Mouse (Mus musculus) liver, embryonic 16.5 days (tissue): ENCODE results near the gene Spocd1. TPM values are rescaled to one million over a fixed set of nuclear protein-coding genes. Genes with fewer than 3 reads are reported as not detected.

Experiments used
- ATAC-seq: fragments of 200-750 bp; cut with Nextera tagmentation; 2 replicates; pipeline ENCODE4 v1.8.0; 2017; ENCODE audit warnings: low read depth, mild to moderate bottlenecking, moderate number of reproducible peaks, moderate library complexity
- H3K27ac ChIP-seq: fragments of 300-500 bp; sonication (generic); 2 replicates; pipeline ENCODE4 v1.5.1; 2014; ENCODE audit warnings: mild to moderate bottlenecking, low read length
- H3K27me3 ChIP-seq: fragments of 300-500 bp; sonication (generic); 2 replicates; pipeline ENCODE4 v1.6.1; 2014; ENCODE audit warnings: low read depth, low read length, mixed read lengths; ENCODE audit not compliant: control insufficient read depth, insufficient read depth
- H3K36me3 ChIP-seq: fragments of 300-500 bp; sonication (generic); 2 replicates; pipeline ENCODE4 v1.6.1; 2014; ENCODE audit warnings: mild to moderate bottlenecking; ENCODE audit not compliant: control insufficient read depth, insufficient read depth
- H3K4me1 ChIP-seq: fragments of 300-500 bp; sonication (generic); 2 replicates; pipeline ENCODE4 v1.6.1; 2014; ENCODE audit warnings: low read depth, low read length, mixed read lengths; ENCODE audit not compliant: control insufficient read depth
- H3K4me2 ChIP-seq: fragments of 300-500 bp; sonication (generic); 2 replicates; pipeline ENCODE4 v1.6.1; 2014; ENCODE audit warnings: low read depth, low read length, mixed read lengths
- H3K4me3 ChIP-seq: fragments of 300-500 bp; sonication (generic); 2 replicates; pipeline ENCODE4 v1.5.1; 2014; ENCODE audit warnings: low read depth, mild to moderate bottlenecking, low read length
- H3K9ac ChIP-seq: fragments of 300-500 bp; sonication (generic); 2 replicates; pipeline ENCODE4 v1.6.1; 2014; ENCODE audit warnings: low read depth, low read length
- H3K9me3 ChIP-seq: fragments of 300-500 bp; sonication (generic); replicated peaks from 2 replicates; pipeline ENCODE4 v1.6.1; 2016; ENCODE audit warnings: low read length; ENCODE audit not compliant: control insufficient read depth
- WGBS: fragments of 180-500 bp; shearing (Covaris S2); extraction: QIAGEN DNeasy Blood & Tissue Kit; methylation state at CpG from one replicate; pipeline ENCODE4 v1.1.7; 2014; ENCODE audit not compliant: insufficient replicate concordance; 5-methylcytosine and 5-hydroxymethylcytosine counted together
- polyA plus RNA-seq: library from polyadenylated mRNA; unstranded; fragments of >200 nt; fragmentation: Nextera tagmentation; extraction: Ambion mirVana; gene quantifications from 2 replicates; pipeline ENCODE4 v1.2.1, GENCODE M21; 2015

Spocd1 gene
- polyA plus RNA-seq, 1 experiment from 2014 or later = not detected

DNA sequence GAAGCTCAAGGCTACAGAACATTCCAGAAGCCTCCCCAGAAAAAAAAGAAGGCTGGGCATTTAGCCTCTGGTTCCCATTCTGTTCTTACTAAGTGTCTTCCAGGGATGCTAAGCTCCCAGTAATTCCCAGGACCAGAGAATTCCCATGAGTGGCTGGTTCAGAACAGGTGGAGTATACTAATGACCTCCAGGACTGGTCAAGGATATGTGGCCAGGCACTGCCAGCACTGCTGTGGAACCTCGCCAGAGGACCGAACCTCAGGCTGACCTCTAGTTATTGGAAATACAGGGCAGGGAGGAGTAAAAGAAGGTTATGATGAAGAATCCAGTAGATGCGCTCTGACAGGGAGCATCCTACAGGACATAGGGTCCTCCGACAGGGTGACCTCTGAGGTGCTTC lies 26.7 kb upstream of the Spocd1 start:
- H3K27ac ChIP-seq = no peak overlapping the region
- H3K9me3 ChIP-seq = no peaks in the 10 kb centered on the region
- no peak overlapping the region for H3K4me3 ChIP-seq
- H3K9ac ChIP-seq = no peak overlapping the region
- WGBS = 63% methylated on average over 4 of the region's 4 CpGs
- ATAC-seq = no peak
- H3K4me1 ChIP-seq = peaks cover 4% of the 10 kb centered on the region
- no peaks in the 10 kb centered on the region for H3K27me3 ChIP-seq
- H3K36me3 ChIP-seq = no peaks in the 10 kb centered on the region
- no peak overlapping the region for H3K4me2 ChIP-seq

DNA sequence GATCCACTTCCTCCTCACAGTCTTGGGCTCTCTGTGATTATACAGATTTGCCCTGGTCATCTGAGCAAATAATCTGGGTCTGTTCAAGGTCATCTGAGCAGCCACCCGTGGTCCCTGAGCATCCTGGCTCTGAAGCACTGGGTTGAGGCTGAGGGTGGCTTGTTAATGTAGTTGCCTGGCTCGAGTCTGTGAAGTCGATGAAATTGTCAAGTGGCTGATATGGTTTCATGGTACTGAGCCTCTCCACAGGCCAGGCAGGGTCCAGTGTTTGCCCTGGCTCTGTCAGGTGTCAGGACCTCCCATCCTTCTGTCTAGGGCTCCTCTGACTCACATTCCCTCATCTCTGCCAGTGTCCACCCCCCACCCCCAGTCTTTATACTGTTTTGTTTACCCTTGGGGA lies 25.5 kb upstream of the Spocd1 start:
- 27% methylated on average over 3 of the region's 3 CpGs for WGBS
- H3K36me3 ChIP-seq = no peaks in the 10 kb centered on the region
- H3K9ac ChIP-seq = no peak overlapping the region
- no peak for ATAC-seq
- H3K4me1 ChIP-seq = peaks cover 4% of the 10 kb centered on the region
- H3K4me3 ChIP-seq = no peak overlapping the region
- H3K27me3 ChIP-seq = no peaks in the 10 kb centered on the region
- no peaks in the 10 kb centered on the region for H3K9me3 ChIP-seq
- no peak overlapping the region for H3K4me2 ChIP-seq
- no peak overlapping the region for H3K27ac ChIP-seq

DNA sequence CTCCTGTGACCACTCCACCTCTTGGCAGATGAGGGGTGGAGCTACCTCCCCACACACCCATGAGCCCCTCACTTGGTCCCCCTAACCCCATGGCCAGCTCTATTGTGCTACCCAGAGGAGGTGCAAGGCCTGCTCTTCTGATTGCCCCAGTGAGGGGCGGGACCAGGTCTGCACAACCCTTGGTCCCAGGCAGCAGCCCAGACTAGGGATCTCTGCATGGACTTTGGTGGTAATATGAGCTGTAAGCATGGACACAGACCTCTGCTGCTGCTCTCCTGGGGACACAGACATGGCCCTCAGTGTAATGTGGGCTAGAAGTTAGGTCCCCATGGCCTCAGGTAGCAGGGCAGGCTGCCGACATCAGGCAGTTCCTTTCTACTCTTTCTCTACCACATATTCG lies 24.0 kb upstream of the Spocd1 start:
- peak; percentile 73; the same call in 1 of the 2 replicates for ATAC-seq
- Histone ChIP-seq H3K4me2 (no peak overlapping the region), H3K27ac (no peak overlapping the region), H3K4me3 (no peak overlapping the region), H3K36me3 (no peaks in the 10 kb centered on the region), H3K4me1 (peaks cover 4% of the 10 kb centered on the region), H3K9me3 (no peaks in the 10 kb centered on the region), H3K27me3 (no peaks in the 10 kb centered on the region), H3K9ac (no peak overlapping the region)
- 50% methylated on average over 3 of the region's 3 CpGs for WGBS

DNA sequence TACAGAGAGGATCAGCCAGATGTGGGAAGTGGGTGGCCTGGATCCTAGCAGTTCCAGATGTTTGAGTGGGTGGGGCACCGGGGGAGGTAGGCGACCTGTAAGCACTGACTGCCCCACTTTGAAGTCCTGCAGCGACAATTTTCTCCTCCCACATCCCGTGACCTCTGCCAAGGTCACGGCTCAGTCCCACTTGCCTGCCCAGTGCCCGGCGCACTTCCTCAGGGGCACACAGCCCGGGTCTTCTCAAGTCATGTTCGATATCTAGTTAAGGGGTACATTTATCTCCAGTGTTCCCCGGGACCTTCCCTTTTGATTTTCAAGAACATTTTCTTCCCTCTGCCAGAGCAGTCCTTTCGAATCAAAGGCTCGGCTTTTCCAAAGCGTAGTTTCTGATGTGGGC lies 23.0 kb upstream of the Spocd1 start:
- H3K4me2 ChIP-seq = no peak overlapping the region
- H3K9me3 ChIP-seq = no peaks in the 10 kb centered on the region
- 59% methylated on average over 13 of the region's 13 CpGs for WGBS
- H3K9ac ChIP-seq = no peak overlapping the region
- H3K4me1 ChIP-seq = peaks cover 4% of the 10 kb centered on the region
- H3K27ac ChIP-seq = no peak overlapping the region
- no peak overlapping the region for H3K4me3 ChIP-seq
- ATAC-seq = no peak
- H3K27me3 ChIP-seq = no peaks in the 10 kb centered on the region
- H3K36me3 ChIP-seq = no peaks in the 10 kb centered on the region

DNA sequence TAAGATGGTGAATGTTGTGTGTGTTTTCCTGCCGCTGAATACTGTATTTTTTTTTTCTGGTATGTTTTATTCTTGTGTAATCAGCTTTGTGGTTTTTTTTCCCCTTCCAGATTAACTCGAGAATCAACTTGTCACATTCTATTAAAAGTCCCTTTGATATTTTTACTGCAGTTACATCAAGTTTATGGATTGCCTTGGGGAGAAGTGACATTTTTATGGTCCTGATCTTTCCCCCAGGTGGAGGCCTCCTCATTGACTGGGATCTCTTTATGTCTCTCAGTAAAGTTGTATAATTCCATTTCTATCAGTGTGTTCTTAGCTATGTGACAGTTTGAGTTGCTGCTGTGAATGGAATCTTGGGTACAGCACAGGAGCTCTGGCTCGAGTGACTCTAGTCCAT lies 20.2 kb upstream of the Spocd1 start:
- WGBS = 48% methylated on average over 3 of the region's 3 CpGs
- Histone ChIP-seq H3K36me3 (no peaks in the 10 kb centered on the region), H3K4me2 (no peak overlapping the region), H3K4me1 (peaks cover 10% of the 10 kb centered on the region), H3K9me3 (no peaks in the 10 kb centered on the region), H3K27me3 (no peaks in the 10 kb centered on the region), H3K4me3 (no peak overlapping the region), H3K27ac (peak overlapping the region; percentile 14; the same call in 1 of the 2 replicates), H3K9ac (no peak overlapping the region)
- no peak for ATAC-seq

DNA sequence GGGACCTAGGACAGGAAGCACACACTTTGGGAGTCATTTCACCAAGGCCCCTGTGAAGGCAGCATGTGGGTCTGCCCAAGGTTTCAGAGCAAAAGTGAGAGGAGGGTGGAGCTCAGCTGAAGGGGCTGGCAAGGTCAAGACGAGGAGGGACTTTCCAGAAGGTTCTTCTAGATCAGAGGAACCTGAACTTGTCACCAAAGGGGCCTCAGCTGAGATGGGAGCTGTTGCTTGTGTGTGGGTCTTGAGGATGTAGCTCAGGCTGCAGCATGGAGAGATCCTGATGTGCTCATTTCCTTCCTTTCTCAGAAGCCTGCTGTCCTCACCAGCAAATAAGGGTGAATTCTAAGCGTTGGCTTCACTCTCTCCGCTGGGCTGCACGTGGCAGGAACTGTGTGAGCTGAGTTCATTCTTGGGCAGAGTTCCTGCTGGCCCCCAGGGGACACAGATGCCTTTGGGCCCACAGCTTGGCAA lies 19.8 kb upstream of the Spocd1 start:
- Histone ChIP-seq H3K27me3 (no peaks in the 10 kb centered on the region), H3K36me3 (no peaks in the 10 kb centered on the region), H3K9ac (no peak overlapping the region), H3K4me1 (peaks cover 12% of the 10 kb centered on the region), H3K4me3 (no peak overlapping the region), H3K4me2 (no peak overlapping the region), H3K9me3 (no peaks in the 10 kb centered on the region), H3K27ac (peak overlapping the region; percentile 14; the same call in 1 of the 2 replicates)
- 19% methylated on average over 4 of the region's 4 CpGs for WGBS
- no peak for ATAC-seq

DNA sequence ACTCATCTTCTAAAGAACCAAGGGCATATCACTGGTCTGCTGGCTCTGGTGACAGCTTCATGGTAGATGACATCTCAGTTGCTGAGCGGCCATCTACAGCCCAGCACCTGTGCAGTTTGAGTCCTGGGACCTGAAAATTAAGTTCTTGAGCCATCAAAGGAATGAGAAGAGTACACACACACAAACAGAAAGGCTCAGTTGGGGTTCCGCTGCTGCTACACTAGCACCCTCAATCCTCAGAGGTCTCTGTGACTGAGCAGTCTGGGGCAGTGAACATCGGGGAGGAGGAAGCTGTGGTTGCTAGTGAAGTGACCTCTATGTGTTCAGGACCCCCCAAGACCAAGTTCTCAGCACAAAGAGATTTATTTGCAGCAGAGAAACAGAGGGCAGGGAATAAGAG lies 16.1 kb upstream of the Spocd1 start:
- Histone ChIP-seq H3K9ac (no peak overlapping the region), H3K4me1 (peaks cover 8% of the 10 kb centered on the region), H3K9me3 (no peaks in the 10 kb centered on the region), H3K27me3 (no peaks in the 10 kb centered on the region), H3K4me3 (no peak overlapping the region), H3K27ac (peak overlapping the region; percentile 74), H3K4me2 (no peak overlapping the region), H3K36me3 (no peaks in the 10 kb centered on the region)
- no peak for ATAC-seq
- WGBS = 32% methylated on average over 3 of the region's 3 CpGs

DNA sequence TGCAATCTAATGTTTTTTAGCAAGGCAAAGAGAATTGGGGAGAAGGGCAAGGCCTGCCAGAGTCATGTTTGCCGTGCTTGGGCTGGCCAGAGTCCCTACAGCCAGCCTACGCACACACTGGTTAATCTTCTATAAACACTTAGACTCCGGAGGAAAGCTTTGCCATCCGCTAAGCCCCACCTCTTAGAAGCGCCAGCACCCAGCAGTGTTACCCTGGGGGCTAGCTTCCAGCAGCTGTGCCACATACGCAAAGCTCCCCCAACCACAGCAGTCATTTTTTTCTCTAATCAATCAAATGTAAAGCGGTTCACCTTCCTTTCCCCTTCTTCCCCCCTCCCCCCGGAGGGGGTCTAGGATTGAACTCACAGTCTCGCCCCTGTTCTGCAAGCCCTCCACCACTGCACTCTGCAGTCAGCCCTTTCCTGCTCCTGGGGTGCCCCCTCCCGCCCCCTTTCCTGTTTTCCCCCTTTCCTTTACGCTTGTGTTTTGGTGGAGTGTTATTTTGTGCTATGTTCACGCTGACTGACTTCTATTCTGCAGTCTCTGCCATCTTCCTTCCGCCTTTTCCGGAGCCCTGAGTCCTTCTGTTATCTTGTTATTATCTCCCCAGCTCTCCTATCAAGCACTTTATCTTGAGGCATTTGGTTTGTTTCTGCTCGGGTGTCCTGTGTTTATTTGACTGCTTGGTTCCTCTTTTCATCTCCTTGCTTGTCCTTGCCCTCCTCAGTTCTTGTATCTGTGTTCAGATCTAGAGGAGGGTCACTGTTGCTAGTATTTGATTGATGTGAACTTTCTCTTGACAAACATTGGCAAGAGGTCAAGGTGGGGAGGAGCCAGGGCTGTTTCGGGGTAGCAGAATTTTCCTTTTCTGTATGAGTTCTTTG lies 15.0 kb upstream of the Spocd1 start:
- peaks cover 8% of the 10 kb centered on the region for H3K4me1 ChIP-seq
- H3K9ac ChIP-seq = 0 out of 2 replicates have a peak overlapping the region, but pooled peaks have one; percentile 18
- peak overlapping the region; percentile 74 for H3K27ac ChIP-seq
- no peaks in the 10 kb centered on the region for H3K27me3 ChIP-seq
- peak overlapping the region; percentile 26 for H3K4me3 ChIP-seq
- H3K36me3 ChIP-seq = no peaks in the 10 kb centered on the region
- peak; percentile 76 for ATAC-seq
- peak overlapping the region; percentile 54 for H3K4me2 ChIP-seq
- WGBS = 2% methylated on average over 16 of the region's 16 CpGs
- H3K9me3 ChIP-seq = no peaks in the 10 kb centered on the region

DNA sequence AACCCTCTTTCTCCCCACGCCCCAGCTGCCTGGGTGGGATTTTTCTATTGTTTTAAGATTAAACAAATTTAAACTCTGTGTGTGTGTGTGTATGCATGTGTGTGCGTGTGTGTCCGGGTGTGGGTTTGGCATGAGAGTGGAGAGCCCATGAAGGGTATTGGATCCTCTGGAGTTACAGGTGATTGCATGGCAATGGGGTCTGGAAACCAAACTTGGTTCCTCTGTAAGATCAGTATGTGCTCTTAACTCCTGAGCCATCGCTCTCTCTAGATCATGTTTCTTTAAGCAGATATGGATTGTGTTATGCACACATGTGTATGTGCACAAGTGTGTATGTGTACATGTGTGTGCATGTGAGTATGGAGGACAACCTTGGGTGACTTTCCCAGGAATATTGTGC lies 14.4 kb upstream of the Spocd1 start:
- Histone ChIP-seq H3K9ac (no peak overlapping the region), H3K4me2 (no peak overlapping the region), H3K9me3 (no peaks in the 10 kb centered on the region), H3K4me3 (no peak overlapping the region), H3K27me3 (no peaks in the 10 kb centered on the region), H3K27ac (peak overlapping the region; percentile 29; the same call in 1 of the 2 replicates), H3K36me3 (no peaks in the 10 kb centered on the region), H3K4me1 (peaks cover 8% of the 10 kb centered on the region)
- ATAC-seq = no peak
- WGBS = 44% methylated on average over 4 of the region's 4 CpGs
